Mouse (Mus musculus) liver, embryonic 15.5 days (tissue): ENCODE results near the gene Zfp607a. TPM values are rescaled to one million over a fixed set of nuclear protein-coding genes. Genes with fewer than 3 reads are reported as not detected.

Experiments used
- ATAC-seq: fragments of 200-750 bp; cut with Nextera tagmentation; 2 replicates; pipeline ENCODE4 v1.8.0; 2017; ENCODE audit warnings: moderate number of reproducible peaks, mild to moderate bottlenecking, moderate library complexity; ENCODE audit not compliant: insufficient read depth
- H3K27ac ChIP-seq: fragments of 300-500 bp; sonication (generic); replicated peaks from 2 replicates; pipeline ENCODE4 v1.5.1; 2015; ENCODE audit warnings: mild to moderate bottlenecking, inconsistent platforms
- H3K27me3 ChIP-seq: fragments of 300-500 bp; sonication (generic); 2 replicates; pipeline ENCODE4 v1.6.1; 2015; ENCODE audit warnings: mild to moderate bottlenecking, inconsistent platforms
- H3K36me3 ChIP-seq: fragments of 300-500 bp; sonication (generic); replicated peaks from 2 replicates; pipeline ENCODE4 v1.6.1; 2015; ENCODE audit warnings: moderate library complexity, mild to moderate bottlenecking, inconsistent platforms
- H3K4me1 ChIP-seq: fragments of 300-500 bp; sonication (generic); replicated peaks from 2 replicates; pipeline ENCODE4 v1.6.1; 2015; ENCODE audit warnings: inconsistent platforms
- H3K4me2 ChIP-seq: fragments of 300-500 bp; sonication (generic); 2 replicates; pipeline ENCODE4 v1.6.1; 2015; ENCODE audit warnings: moderate library complexity, mild to moderate bottlenecking, inconsistent platforms
- H3K4me3 ChIP-seq: fragments of 300-500 bp; sonication (generic); replicated peaks from 2 replicates; pipeline ENCODE4 v1.5.1; 2015; ENCODE audit warnings: mild to moderate bottlenecking, inconsistent platforms
- H3K9ac ChIP-seq: fragments of 300-500 bp; sonication (generic); 2 replicates; pipeline ENCODE4 v1.6.1; 2015; ENCODE audit warnings: moderate library complexity, mild to moderate bottlenecking, inconsistent platforms
- H3K9me3 ChIP-seq: fragments of 300-500 bp; sonication (generic); replicated peaks from 2 replicates; pipeline ENCODE4 v1.6.1; 2016; ENCODE audit warnings: inconsistent platforms
- WGBS: fragments of 180-500 bp; shearing (Covaris S2); methylation state at CpG from one replicate; pipeline ENCODE4 v1.1.7; 2015; ENCODE audit warnings: mixed read lengths; ENCODE audit not compliant: insufficient replicate concordance; 5-methylcytosine and 5-hydroxymethylcytosine counted together
- polyA plus RNA-seq: library from polyadenylated mRNA; unstranded; fragments of >200 nt; fragmentation: Nextera tagmentation; extraction: Ambion mirVana; gene quantifications from 2 replicates; pipeline ENCODE4 v1.2.1, GENCODE M21; 2015

The Zfp607a gene
- polyA plus RNA-seq: 0.99 and 1.0 TPM in 2 replicates

GRCm38 (mm10) chr7:27857227-27857626 lies at the start of gene Zfp607a:
Zfp607a (plus strand) TSS chr7:27857527.
- Histone ChIP-seq H3K4me1 (peaks cover 24% of the 10 kb centered on the region), H3K4me3 (no peak within 1 kb of the TSS), H3K4me2 (no peak within 1 kb of the TSS), H3K9me3 (no peaks in the 10 kb centered on the region), H3K27me3 (no peaks in the 10 kb centered on the region), H3K9ac (no peak within 1 kb of the TSS), H3K27ac (no peak within 1 kb of the TSS), H3K36me3 (peaks cover 12% of the 10 kb centered on the region)
- WGBS: 49% methylated on average over 1 of the region's 1 CpGs
- no peak for ATAC-seq

GRCm38 (mm10) chr7:27818526-27819110 lies 38.7 kb upstream of the Zfp607a start:
- WGBS: 84% methylated on average over 7 of the region's 7 CpGs
- Histone ChIP-seq H3K36me3 (peaks cover 30% of the 10 kb centered on the region), H3K4me1 (no peaks in the 10 kb centered on the region), H3K9me3 (no peaks in the 10 kb centered on the region), H3K27me3 (no peaks in the 10 kb centered on the region), H3K27ac (no peak overlapping the region), H3K4me2 (no peak overlapping the region), H3K4me3 (no peak overlapping the region), H3K9ac (no peak overlapping the region)
- no peak for ATAC-seq

- no peak overlapping the region for H3K4me2 ChIP-seq
- no peaks in the 10 kb centered on the region for H3K9me3 ChIP-seq
- peaks cover 17% of the 10 kb centered on the region for H3K36me3 ChIP-seq
- H3K27ac ChIP-seq: no peak overlapping the region
- ATAC-seq: no peak
- H3K4me1 ChIP-seq: no peaks in the 10 kb centered on the region
- H3K4me3 ChIP-seq: no peak overlapping the region
- no peaks in the 10 kb centered on the region for H3K27me3 ChIP-seq
- H3K9ac ChIP-seq: no peak overlapping the region
These were observed 34.7 kb upstream of the Zfp607a start for GRCm38 (mm10) chr7:27822611-27823010.

- Histone ChIP-seq H3K9me3 (no peaks in the 10 kb centered on the region), H3K4me2 (no peak overlapping the region), H3K4me1 (peaks cover 9% of the 10 kb centered on the region), H3K36me3 (no peaks in the 10 kb centered on the region), H3K27me3 (no peaks in the 10 kb centered on the region; the same call in 1 of the 2 replicates), H3K9ac (no peak overlapping the region), H3K27ac (no peak overlapping the region), H3K4me3 (no peak overlapping the region)
- 56% methylated on average over 2 of the region's 2 CpGs for WGBS
- ATAC-seq: no peak
These were observed 23.2 kb upstream of the Zfp607a start for GRCm38 (mm10) chr7:27834131-27834530.

- no peaks in the 10 kb centered on the region; the same call in 1 of the 2 replicates for H3K27me3 ChIP-seq
- peak overlapping the region; percentile 48 for H3K9ac ChIP-seq
- peak; percentile 59 for ATAC-seq
- 22% methylated on average over 6 of the region's 6 CpGs for WGBS
- H3K4me3 ChIP-seq: peak overlapping the region; percentile 65
- H3K4me2 ChIP-seq: peak overlapping the region; percentile 77
- H3K36me3 ChIP-seq: no peaks in the 10 kb centered on the region
- H3K27ac ChIP-seq: peak overlapping the region; percentile 42; the same call in 1 of the 2 replicates
- H3K4me1 ChIP-seq: peaks cover 14% of the 10 kb centered on the region
- no peaks in the 10 kb centered on the region for H3K9me3 ChIP-seq
These were observed 19.4 kb upstream of the Zfp607a start for GRCm38 (mm10) chr7:27837896-27838295.

GRCm38 (mm10) chr7:27838323-27839249 lies 18.7 kb upstream of the Zfp607a start, which contains the start of gene Zfp59:
Zfp59 (plus strand) TSS chr7:27838607.
- H3K4me2 ChIP-seq: peak within 1 kb of the TSS; percentile 77
- H3K27ac ChIP-seq: peak within 1 kb of the TSS; percentile 42; the same call in 1 of the 2 replicates
- peak within 1 kb of the TSS; percentile 65 for H3K4me3 ChIP-seq
- WGBS: 3% methylated on average over 34 of the region's 34 CpGs
- peak within 1 kb of the TSS; percentile 48 for H3K9ac ChIP-seq
- H3K27me3 ChIP-seq: no peaks in the 10 kb centered on the region
- H3K4me1 ChIP-seq: peaks cover 14% of the 10 kb centered on the region
- H3K9me3 ChIP-seq: no peaks in the 10 kb centered on the region
- ATAC-seq: peak; percentile 89
- H3K36me3 ChIP-seq: no peaks in the 10 kb centered on the region

GRCm38 (mm10) chr7:27839596-27839995 lies 17.7 kb upstream of the Zfp607a start:
- no peaks in the 10 kb centered on the region for H3K36me3 ChIP-seq
- ATAC-seq: no peak
- no peak overlapping the region for H3K9ac ChIP-seq
- H3K9me3 ChIP-seq: no peaks in the 10 kb centered on the region
- no peak overlapping the region for H3K27ac ChIP-seq
- H3K27me3 ChIP-seq: no peaks in the 10 kb centered on the region
- no peak overlapping the region for H3K4me3 ChIP-seq
- 83% methylated on average over 7 of the region's 7 CpGs for WGBS
- H3K4me2 ChIP-seq: no peak overlapping the region
- peaks cover 14% of the 10 kb centered on the region for H3K4me1 ChIP-seq

GRCm38 (mm10) chr7:27840104-27840503 lies 17.2 kb upstream of the Zfp607a start:
- Histone ChIP-seq H3K4me3 (no peak overlapping the region), H3K4me2 (no peak overlapping the region), H3K27me3 (no peaks in the 10 kb centered on the region), H3K36me3 (peaks cover 3% of the 10 kb centered on the region; the same call in 1 of the 2 replicates), H3K9me3 (no peaks in the 10 kb centered on the region), H3K4me1 (peaks cover 14% of the 10 kb centered on the region), H3K9ac (no peak overlapping the region), H3K27ac (no peak overlapping the region)
- WGBS: 78% methylated on average over 6 of the region's 6 CpGs
- no peak for ATAC-seq

- no peaks in the 10 kb centered on the region for H3K9me3 ChIP-seq
- peak overlapping the region; percentile 80 for H3K4me2 ChIP-seq
- no peak; the same call in 1 of the 2 replicates for ATAC-seq
- H3K27me3 ChIP-seq: no peaks in the 10 kb centered on the region
- peak overlapping the region; percentile 55 for H3K27ac ChIP-seq
- peaks cover 24% of the 10 kb centered on the region for H3K4me1 ChIP-seq
- peak overlapping the region; percentile 68 for H3K9ac ChIP-seq
- WGBS: 12% methylated on average over 10 of the region's 10 CpGs
- H3K36me3 ChIP-seq: peaks cover 9% of the 10 kb centered on the region; the same call in 1 of the 2 replicates
- H3K4me3 ChIP-seq: peak overlapping the region; percentile 68
These were observed 2.2 kb downstream of the Zfp607a start for GRCm38 (mm10) chr7:27859301-27860251.

GRCm38 (mm10) chr7:27860396-27861235 lies 3.3 kb downstream of the Zfp607a start:
- H3K27me3 ChIP-seq: no peaks in the 10 kb centered on the region

More at GRCm38 (mm10) chr7:27860396-27861235, 3.3 kb downstream of the Zfp607a start:
- peak overlapping the region; percentile 80 for H3K4me2 ChIP-seq
- WGBS: under 1% methylated on average over 22 of the region's 22 CpGs
- peak; percentile 86 for ATAC-seq
- H3K9ac ChIP-seq: peak overlapping the region; percentile 68
- H3K27ac ChIP-seq: peak overlapping the region; percentile 55
- peaks cover 24% of the 10 kb centered on the region for H3K4me1 ChIP-seq
- peaks cover 18% of the 10 kb centered on the region; the same call in 1 of the 2 replicates for H3K36me3 ChIP-seq
- peak overlapping the region; percentile 68 for H3K4me3 ChIP-seq
- H3K9me3 ChIP-seq: no peaks in the 10 kb centered on the region
